Mouse (Mus musculus) urinary bladder, adult 18-20 months (tissue): ENCODE data around the gene Trp53bp2.

ENCODE experiments used
- DNase-seq, 2 experiments: peaks; one replicate each; pipeline ENCODE4 v3.0.0; 2022; ENCODE audit warnings: low spot score in 2 of 2, mixed read lengths in 2 of 2

The Trp53bp2 gene

GRCm38 (mm10) chr1:182408684-182409327 lies at the start of gene Trp53bp2:
Gene Trp53bp2 (plus strand): TSS chr1:182409172.
- peak; percentile 99 for DNase-seq

GRCm38 (mm10) chr1:182362703-182363102 lies 46.3 kb upstream of the Trp53bp2 start:
- no peak for DNase-seq

GRCm38 (mm10) chr1:182363683-182364404 lies 45.1 kb upstream of the Trp53bp2 start:
- no peak for DNase-seq

GRCm38 (mm10) chr1:182368309-182368708 lies 40.7 kb upstream of the Trp53bp2 start:
- DNase-seq: no peak

- DNase-seq: no peak
These were observed 40.2 kb upstream of the Trp53bp2 start for GRCm38 (mm10) chr1:182368782-182369181.

- DNase-seq: no peak
These were observed 39.5 kb upstream of the Trp53bp2 start for GRCm38 (mm10) chr1:182369435-182369834.

- no peak for DNase-seq
These were observed 37.1 kb upstream of the Trp53bp2 start for GRCm38 (mm10) chr1:182371891-182372290.

- DNase-seq: peak in 1 of 2 experiments; percentile 7
These were observed 32.8 kb upstream of the Trp53bp2 start for GRCm38 (mm10) chr1:182376221-182376620.

GRCm38 (mm10) chr1:182376826-182377225 lies 32.1 kb upstream of the Trp53bp2 start:
- no peak for DNase-seq

GRCm38 (mm10) chr1:182377519-182377918 lies 31.5 kb upstream of the Trp53bp2 start:
- no peak for DNase-seq

- DNase-seq: no peak
These were observed 30.7 kb upstream of the Trp53bp2 start for GRCm38 (mm10) chr1:182378205-182378835.

- DNase-seq: no peak
These were observed 30.1 kb upstream of the Trp53bp2 start for GRCm38 (mm10) chr1:182378876-182379275.

GRCm38 (mm10) chr1:182380683-182381082 lies 28.3 kb upstream of the Trp53bp2 start:
- no peak for DNase-seq

- DNase-seq: no peak
These were observed 27.6 kb upstream of the Trp53bp2 start for GRCm38 (mm10) chr1:182381327-182381726.

- peak in 1 of 2 experiments; percentile 17 for DNase-seq
These were observed 25.9 kb upstream of the Trp53bp2 start for GRCm38 (mm10) chr1:182383096-182383495.

- no peak for DNase-seq
These were observed 22.5 kb upstream of the Trp53bp2 start for GRCm38 (mm10) chr1:182386449-182386848.

- no peak for DNase-seq
These were observed 20.2 kb upstream of the Trp53bp2 start for GRCm38 (mm10) chr1:182388729-182389128.

GRCm38 (mm10) chr1:182398171-182398570 lies 10.8 kb upstream of the Trp53bp2 start:
- no peak for DNase-seq

- DNase-seq: peak in 1 of 2 experiments; percentile 39
These were observed 10.2 kb upstream of the Trp53bp2 start for GRCm38 (mm10) chr1:182398780-182399179.

GRCm38 (mm10) chr1:182399205-182399604 lies 9.8 kb upstream of the Trp53bp2 start:
- no peak for DNase-seq

GRCm38 (mm10) chr1:182399908-182400307 lies 9.1 kb upstream of the Trp53bp2 start:
- DNase-seq: no peak

- DNase-seq: no peak
These were observed 5.9 kb upstream of the Trp53bp2 start for GRCm38 (mm10) chr1:182403076-182403475.

- DNase-seq: peak in 1 of 2 experiments; percentile 41
These were observed 2.4 kb upstream of the Trp53bp2 start for GRCm38 (mm10) chr1:182406621-182407020.
